Mouse (Mus musculus) left cerebral cortex, adult 9 months (tissue): ENCODE data around the gene Casd1.

Experiments used
- DNase-seq, 2 experiments: peaks; one replicate each; pipeline ENCODE4 v3.0.0; 2022; ENCODE audit warnings: low spot score in 2 of 2

The Casd1 gene

DNA sequence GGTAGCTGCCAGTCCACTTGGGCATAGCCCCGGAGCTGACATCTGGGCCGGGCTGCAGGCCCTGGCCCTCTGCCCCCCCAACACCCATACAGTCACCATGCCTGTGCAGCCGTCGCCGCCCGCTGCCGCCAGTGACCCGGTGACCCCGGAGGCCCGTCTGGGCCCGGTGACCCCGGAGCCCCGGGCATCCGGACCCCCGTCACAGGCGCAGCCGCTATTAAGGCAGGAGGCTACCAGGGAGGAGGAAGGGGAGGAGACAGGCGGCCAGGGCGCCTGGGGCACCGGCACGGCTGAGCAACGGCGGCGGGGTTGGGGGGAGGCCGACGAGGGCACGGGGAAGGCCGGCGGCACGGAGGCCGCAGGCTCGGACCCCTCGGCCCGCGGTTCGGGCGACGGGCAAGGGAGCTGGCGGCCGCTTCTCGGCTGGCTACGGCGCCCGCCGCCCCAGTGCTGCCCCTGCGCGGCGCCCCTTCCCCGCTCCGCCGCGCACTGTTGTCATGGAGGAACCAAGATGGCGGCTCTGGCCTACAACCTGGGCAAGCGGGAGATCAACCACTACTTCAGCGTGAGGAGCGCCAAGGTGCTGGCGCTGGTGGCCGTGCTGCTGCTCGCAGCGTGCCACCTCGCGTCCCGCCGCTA lies at the start of gene Casd1:
Casd1 (plus strand) TSS at position 182 of the 639 bp plus-strand sequence.
- DNase-seq: peak in 1 of 2 experiments; percentile 43

DNA sequence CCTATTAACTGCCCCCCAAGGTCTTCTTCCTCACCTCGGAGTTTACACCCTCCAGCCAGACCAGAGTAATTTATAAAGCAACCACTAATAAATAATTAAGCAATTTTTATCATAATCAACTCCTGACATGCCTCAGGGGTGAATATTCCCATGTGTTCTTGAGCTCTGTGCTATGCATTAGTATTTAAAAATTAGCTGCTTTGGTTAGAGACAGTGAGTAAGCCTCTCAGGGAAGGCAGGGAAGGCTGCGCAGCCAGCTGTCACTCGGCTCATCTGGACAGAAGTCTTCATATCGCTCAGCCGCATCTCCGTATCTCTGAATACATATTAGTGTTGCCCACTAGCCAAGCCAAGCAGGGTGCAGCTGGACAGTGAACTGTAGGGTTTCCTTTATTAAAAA lies 45.3 kb upstream of the Casd1 start:
- DNase-seq: no peak

GRCm38 (mm10) chr6:4557086-4557485 lies 43.6 kb upstream of the Casd1 start:
- DNase-seq: no peak

DNA sequence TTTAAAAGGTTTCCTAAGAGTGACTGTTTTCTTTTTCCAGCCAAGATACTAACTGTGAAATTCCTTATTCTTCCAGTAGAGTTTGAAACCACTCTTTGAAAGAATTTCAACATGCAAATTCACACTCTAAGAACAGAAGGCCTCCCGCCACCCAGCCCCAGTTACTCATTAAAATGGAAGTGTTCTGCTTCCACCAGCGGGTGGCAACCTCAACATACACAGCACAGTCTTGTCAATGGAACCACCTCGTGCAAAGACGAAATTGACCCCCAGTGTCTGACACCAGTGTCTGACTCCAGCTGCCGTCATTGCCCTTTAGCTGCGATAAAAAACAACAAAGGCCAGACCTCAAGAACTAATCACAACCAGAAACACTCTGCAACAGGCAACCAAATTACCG lies 43.0 kb upstream of the Casd1 start:
- DNase-seq: peak in 1 of 2 experiments; percentile 53

DNA sequence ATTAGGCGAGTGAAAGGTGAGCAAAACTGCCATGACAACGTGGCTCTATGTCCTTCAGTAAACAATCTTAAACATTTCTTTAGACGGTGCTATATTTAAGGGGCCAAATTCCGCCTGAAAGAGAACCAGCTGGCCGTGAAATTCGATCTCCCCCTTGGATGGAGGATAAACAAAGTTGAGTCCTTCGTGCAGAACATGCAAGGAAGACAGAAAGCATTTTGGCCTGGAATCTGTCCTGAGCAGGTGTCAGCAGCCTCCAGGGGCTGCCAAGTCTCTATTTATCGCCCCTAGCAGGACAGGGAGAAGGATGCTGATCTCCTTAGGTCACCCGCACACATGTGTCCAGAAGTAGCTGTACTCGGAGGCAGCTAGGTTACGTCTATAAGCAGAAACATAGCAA lies 39.5 kb upstream of the Casd1 start:
- no peak for DNase-seq

- no peak for DNase-seq
These were observed 39.0 kb upstream of the Casd1 start for GRCm38 (mm10) chr6:4561621-4562020.

- DNase-seq: no peak
These were observed 38.2 kb upstream of the Casd1 start for GRCm38 (mm10) chr6:4562401-4562800.

DNA sequence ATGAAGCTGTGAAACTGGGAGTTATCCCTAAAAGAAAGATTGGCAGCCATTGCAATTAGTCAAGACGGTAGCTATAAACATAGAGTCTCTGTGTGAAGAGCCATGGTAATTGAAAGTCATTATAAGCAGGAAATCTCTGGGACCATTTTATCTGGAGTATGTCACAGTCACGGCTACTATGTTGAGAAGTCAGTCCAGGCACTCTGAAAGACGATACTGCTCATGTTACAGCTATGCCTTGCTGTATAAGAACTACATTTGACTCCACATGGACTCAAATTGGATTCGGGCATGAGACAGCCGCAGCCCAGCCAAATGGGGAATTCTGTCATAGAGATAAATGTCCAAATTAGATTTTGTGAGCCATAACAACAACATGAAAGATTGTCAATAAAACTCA lies 37.2 kb upstream of the Casd1 start:
- no peak for DNase-seq

- DNase-seq: no peak
These were observed 30.2 kb upstream of the Casd1 start for GRCm38 (mm10) chr6:4570412-4570811.

DNA sequence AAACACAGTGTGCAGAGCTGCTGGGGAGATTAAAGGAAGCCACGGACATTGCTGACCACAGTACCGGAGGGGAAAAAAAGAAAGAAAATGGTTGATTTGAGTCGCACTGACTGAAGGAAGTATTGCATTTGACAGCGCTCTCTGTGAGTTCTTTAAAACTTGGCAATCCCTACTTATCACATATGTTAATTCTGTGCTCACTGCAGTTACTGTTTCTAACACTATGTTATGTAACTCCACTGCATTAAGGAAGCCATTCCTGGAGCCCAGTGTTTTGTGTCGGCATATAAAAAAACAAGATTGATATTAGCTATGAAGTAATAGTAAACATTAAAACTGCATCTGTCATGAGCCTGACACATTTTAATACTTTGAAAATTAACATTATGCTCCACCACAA lies 22.9 kb upstream of the Casd1 start:
- DNase-seq: no peak

DNA sequence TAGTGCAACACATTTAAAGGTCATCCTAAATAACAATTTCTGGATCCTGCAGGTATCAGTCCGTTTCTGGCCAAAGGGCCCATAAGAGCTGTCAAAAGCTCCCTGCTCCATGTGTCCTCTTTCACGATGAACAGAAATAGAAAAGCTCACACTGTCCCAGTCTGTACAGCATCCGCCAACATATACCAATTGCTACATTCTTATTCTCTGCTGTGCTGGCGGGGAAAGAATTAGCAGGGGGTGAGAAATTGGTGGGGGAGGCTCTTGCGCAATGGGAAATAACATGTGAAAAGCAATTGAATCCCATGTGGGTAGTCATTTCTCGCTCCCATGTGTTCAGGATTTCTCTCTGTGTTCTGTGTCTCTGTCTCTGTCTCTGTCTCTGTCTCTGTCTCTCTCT lies 22.3 kb upstream of the Casd1 start:
- DNase-seq: no peak

DNA sequence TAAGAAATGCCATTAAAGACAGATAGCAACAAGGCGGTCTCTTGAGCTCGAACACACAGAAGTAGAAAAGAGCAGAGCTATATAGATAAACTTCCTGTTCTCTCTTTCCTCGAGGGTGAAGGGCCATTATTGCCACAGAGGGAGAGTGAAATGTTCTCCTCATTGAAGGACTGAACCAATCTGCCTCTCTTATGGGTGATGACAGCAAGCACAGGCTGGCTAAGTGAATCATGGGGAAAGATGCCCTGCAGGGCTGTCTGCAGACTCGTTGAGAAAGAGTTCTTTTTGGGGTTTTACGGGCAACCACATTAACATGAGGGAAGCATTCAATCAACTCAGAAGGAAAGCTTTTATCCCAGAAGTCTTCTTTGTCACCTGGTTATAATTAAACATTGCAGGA lies 21.0 kb upstream of the Casd1 start:
- DNase-seq: no peak

DNA sequence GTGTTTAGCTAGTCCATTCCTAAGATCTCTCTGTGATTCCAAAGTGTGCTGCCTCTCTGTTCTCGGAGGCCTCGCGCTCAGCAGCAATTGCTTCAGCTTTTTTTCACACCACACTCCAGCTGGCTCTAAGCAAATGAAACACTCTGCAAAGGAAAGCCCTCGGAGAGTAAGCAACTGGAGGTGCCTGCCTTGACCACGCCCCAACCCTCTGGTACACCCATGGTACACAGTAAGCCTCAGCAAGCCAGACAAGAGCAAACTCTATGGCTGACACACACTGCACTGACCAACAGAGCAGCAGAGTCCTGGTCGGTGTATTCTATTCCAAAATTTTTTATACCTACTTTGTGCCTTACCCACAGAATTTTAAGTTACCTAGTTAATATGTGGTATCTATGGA lies 17.2 kb upstream of the Casd1 start:
- DNase-seq: no peak

GRCm38 (mm10) chr6:4587946-4588345 lies 12.7 kb upstream of the Casd1 start:
- no peak for DNase-seq

GRCm38 (mm10) chr6:4588722-4589121 lies 11.9 kb upstream of the Casd1 start:
- DNase-seq: no peak

DNA sequence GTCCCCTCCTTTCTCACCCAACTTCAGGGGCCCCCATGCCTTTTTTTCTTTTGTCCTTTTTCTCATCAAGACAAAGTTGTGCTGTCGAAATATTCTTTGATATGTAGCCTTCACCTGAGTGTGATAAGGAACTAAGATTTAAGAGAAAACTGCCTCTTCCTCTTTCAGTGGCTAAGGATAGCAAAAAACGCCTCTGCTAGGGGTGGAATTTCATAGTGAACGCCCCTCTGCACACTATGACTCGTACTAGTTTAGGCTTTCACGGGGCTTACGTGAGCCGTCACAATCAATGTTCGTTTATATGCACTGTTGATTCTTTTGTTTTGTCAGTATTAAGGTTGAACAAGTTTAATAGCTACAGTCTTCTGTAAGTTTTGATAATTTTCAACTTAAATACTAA lies 10.6 kb upstream of the Casd1 start:
- DNase-seq: no peak

- no peak for DNase-seq
These were observed 2.9 kb upstream of the Casd1 start for GRCm38 (mm10) chr6:4597711-4598110.

GRCm38 (mm10) chr6:4600085-4600657 lies 468 bp upstream of the Casd1 start:
- no peak for DNase-seq

- DNase-seq: no peak
These were observed 775 bp downstream of the Casd1 start for GRCm38 (mm10) chr6:4601297-4601931.

DNA sequence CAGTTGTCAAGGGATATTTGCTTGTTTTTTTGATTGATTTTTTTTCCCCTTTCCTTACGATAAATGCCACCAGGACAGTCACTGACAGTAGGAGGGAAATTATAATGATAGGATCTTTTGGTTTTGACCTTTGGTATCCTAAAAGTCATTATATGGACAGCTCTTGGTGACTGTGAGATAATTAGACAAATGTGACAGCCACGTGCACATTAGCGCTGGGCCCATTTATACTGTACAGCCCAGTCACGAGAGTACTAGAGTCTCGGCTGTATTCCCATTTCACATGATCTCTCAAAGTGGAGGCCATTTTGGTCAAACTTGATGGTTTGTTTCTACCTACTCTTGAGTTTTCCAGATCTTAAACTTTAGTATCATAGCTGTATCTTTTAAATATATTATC lies 1.4 kb downstream of the Casd1 start:
- no peak for DNase-seq

GRCm38 (mm10) chr6:4606394-4606793 lies 5.8 kb downstream of the Casd1 start:
- no peak for DNase-seq

DNA sequence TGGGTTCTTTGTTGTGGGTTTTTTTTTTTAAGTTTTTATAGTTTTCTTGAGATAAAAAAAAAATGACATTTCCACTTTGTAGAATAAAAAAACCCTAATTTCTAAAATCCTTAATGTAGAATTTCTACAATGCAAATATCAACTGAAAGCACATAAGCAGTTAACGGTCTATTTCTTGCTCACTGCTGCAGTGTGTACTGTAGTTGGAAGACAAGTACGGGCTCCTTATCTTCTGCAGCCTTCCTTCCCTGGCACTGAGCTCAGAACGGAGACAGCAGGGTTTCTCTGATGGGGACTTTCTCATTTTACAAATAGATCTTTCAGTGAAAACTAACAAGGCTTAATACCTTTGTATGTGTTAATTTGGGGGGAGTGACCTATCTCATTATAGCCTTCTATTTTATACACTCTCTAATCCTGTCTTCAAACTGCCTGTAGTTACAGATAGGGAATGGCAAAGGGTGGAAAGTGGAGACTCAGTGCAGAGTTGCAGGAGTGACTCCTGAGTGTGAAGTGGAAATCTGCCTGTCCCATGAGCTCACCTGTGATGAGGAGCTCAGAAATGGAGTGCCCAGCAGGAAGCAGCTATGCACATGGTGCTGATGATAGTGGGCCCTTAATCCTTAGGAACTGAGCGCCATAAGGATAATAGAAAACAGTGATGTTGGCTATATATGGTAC lies 9.7 kb downstream of the Casd1 start:
- DNase-seq: no peak

DNA sequence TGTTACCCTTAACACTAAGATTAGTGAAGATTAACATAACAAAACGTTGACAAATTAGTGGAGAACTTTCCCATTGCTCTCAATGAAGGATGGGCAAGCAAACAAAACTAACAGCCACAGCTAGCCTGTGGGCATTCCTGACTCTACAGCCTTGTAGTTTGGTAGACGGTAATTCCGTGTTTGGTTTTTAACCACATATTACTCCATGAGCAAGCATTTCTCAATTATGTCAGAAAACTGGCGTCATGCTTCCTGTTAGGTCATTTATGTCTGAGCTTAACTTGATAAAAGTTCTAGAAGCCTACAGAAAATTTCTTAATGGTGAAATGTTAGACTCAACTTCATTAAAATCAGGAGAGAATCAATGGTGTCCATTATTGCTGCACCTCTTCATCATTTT lies 11.2 kb downstream of the Casd1 start:
- no peak for DNase-seq
